Mouse (Mus musculus): ENCODE results near the gene Carf.
"Not testable (repeated sequence)": the region's sequence is repeated elsewhere in the genome, so short reads cannot be mapped to it uniquely, and the experiment has no call there.

The Carf gene

GRCm38 (mm10) chr1:60098024-60098781, at the start of gene Carf, which contains the start of gene Wdr12:
Carf (plus strand) TSS chr1:60098247.
Wdr12 (minus strand) TSS chr1:60098645.
- DNase-seq (ENCODE audit: low spot score), result peak; percentile 93

- DNase-seq (ENCODE audit: low spot score), result no peak
Measured at GRCm38 (mm10) chr1:60054659-60055058, 43.4 kb upstream of the Carf start.

- no peak for DNase-seq (ENCODE audit: low spot score)
Measured at GRCm38 (mm10) chr1:60056310-60056709, 41.7 kb upstream of the Carf start.

GRCm38 (mm10) chr1:60070725-60071124, 27.3 kb upstream of the Carf start:
- DNase-seq (ENCODE audit: low spot score), result not testable (repeated sequence)

GRCm38 (mm10) chr1:60074935-60075334, 23.1 kb upstream of the Carf start:
- no peak for DNase-seq (ENCODE audit: low spot score)

GRCm38 (mm10) chr1:60075590-60075989, 22.5 kb upstream of the Carf start:
- DNase-seq (ENCODE audit: low spot score), result no peak

- no peak for DNase-seq (ENCODE audit: low spot score)
Measured at GRCm38 (mm10) chr1:60076411-60076810, 21.6 kb upstream of the Carf start.

- DNase-seq (ENCODE audit: low spot score), result no peak
Measured at GRCm38 (mm10) chr1:60096572-60097276, 1.3 kb upstream of the Carf start.

- peak; percentile 43 for DNase-seq (ENCODE audit: low spot score)
Measured at GRCm38 (mm10) chr1:60097277-60098023, 597 bp upstream of the Carf start.

- DNase-seq (ENCODE audit: low spot score), result no peak
Measured at GRCm38 (mm10) chr1:60098839-60099238, 792 bp downstream of the Carf start.

- DNase-seq (ENCODE audit: low spot score), result no peak
Measured at GRCm38 (mm10) chr1:60104582-60104981, 6.5 kb downstream of the Carf start.

GRCm38 (mm10) chr1:60117721-60118455, 19.8 kb downstream of the Carf start:
- no peak for DNase-seq (ENCODE audit: low spot score)

- no peak for DNase-seq (ENCODE audit: low spot score)
Measured at GRCm38 (mm10) chr1:60137346-60137745, 39.3 kb downstream of the Carf start.

- no peak for DNase-seq (ENCODE audit: low spot score)
Measured at GRCm38 (mm10) chr1:60152700-60153099, 54.7 kb downstream of the Carf start.

- no peak for DNase-seq (ENCODE audit: low spot score)
Measured at GRCm38 (mm10) chr1:60156651-60157050, 58.6 kb downstream of the Carf start.

GRCm38 (mm10) chr1:60158411-60158810, 60.4 kb downstream of the Carf start:
- DNase-seq (ENCODE audit: low spot score), result peak; percentile 35

GRCm38 (mm10) chr1:60163676-60164075, 65.6 kb downstream of the Carf start:
- no peak for DNase-seq (ENCODE audit: low spot score)

GRCm38 (mm10) chr1:60169626-60170025, 71.6 kb downstream of the Carf start:
- no peak for DNase-seq (ENCODE audit: low spot score)

GRCm38 (mm10) chr1:60170251-60170650, 72.2 kb downstream of the Carf start:
- no peak for DNase-seq (ENCODE audit: low spot score)

GRCm38 (mm10) chr1:60173119-60173518, 75.1 kb downstream of the Carf start:
- no peak for DNase-seq (ENCODE audit: low spot score)

GRCm38 (mm10) chr1:60177814-60178213, 79.8 kb downstream of the Carf start:
- DNase-seq (ENCODE audit: low spot score), result not testable (repeated sequence)

GRCm38 (mm10) chr1:60179376-60179775, 81.3 kb downstream of the Carf start:
- no peak for DNase-seq (ENCODE audit: low spot score)
